Mouse (Mus musculus): ENCODE measurements at regions not wholly inside any gene's neighbourhood (a gene's known extent, or its start where the extent isn't known, plus 50 kb on each side); places are given as distances from the start of the nearest gene placed in this dataset.

GRCm38 (mm10) chr12:9176198-9176597 is 146.4 kb downstream of the Ttc32 start:
- TF ChIP-seq CTCF (IDR thresholded peaks at IDR 0.05; ENCODE audit: control insufficient read depth, insufficient read depth, insufficient replicate concordance, low read depth, low read length) (no peak), POLR2A (IDR thresholded peaks at IDR 0.05; ENCODE audit: control insufficient read depth, low read depth, low read length) (no peak)
